Mouse (Mus musculus) G1E (cell line): ENCODE results near the gene Il2rb.

Source experiments
- CTCF ChIP-seq: IDR thresholded peaks from 2 replicates; pipeline ENCODE4 v1.5.1; 2012; ENCODE audit warnings: low read depth, low read length, inconsistent platforms, mixed read lengths
- GATA1 ChIP-seq: IDR thresholded peaks from 2 replicates; pipeline ENCODE4 v1.6.1; 2012; ENCODE audit warnings: borderline replicate concordance, low read length, inconsistent platforms, mixed read lengths
- POLR2AphosphoS5 ChIP-seq: IDR thresholded peaks from 2 replicates; pipeline ENCODE4 v1.6.1; 2012; ENCODE audit warnings: low read depth, low read length, inconsistent platforms; ENCODE audit not compliant: insufficient replicate concordance
- TAL1 ChIP-seq: conservative IDR thresholded peaks from 2 replicates; pipeline ENCODE4 v1.6.1; 2012; ENCODE audit warnings: low read depth, low read length, inconsistent platforms, mixed read lengths

- TF ChIP-seq CTCF (no peak), TAL1 (no peak), POLR2AphosphoS5 (no peak), GATA1 (no peak)
Observed at GRCm38 (mm10) chr15:78438505-78438904, 56.6 kb downstream of the Il2rb start.
